Mouse (Mus musculus) kidney, adult 2 months (tissue): Measurements from ENCODE around the gene Arpc4.

Experiments used
- CTCF ChIP-seq: fragments of 200-500 bp; conservative IDR thresholded peaks from 2 replicates; pipeline ENCODE4 v1.5.1; 2011; ENCODE audit warnings: low read depth, mild to moderate bottlenecking, control low read depth, low read length, moderate library complexity, mixed read lengths; ENCODE audit not compliant: insufficient read depth, insufficient read length
- POLR2A ChIP-seq: fragments of 200-500 bp; IDR thresholded peaks from one replicate; pipeline ENCODE4 v1.6.1; 2011; ENCODE audit warnings: low read depth, low read length, control low read depth

- TF ChIP-seq CTCF: no peak
- TF ChIP-seq POLR2A: no peak
Observed at GRCm38 (mm10) chr6:113341574-113341973, 36.3 kb upstream of the Arpc4 start.
